Mouse (Mus musculus) cortical plate, adult 2 months (tissue): ENCODE measurements around the gene Asxl1.

Experiments
- CTCF ChIP-seq: fragments of 200-500 bp; IDR thresholded peaks from 2 replicates; pipeline ENCODE4 v1.5.1; 2011; ENCODE audit warnings: mild to moderate bottlenecking, control low read depth, low read length; ENCODE audit not compliant: insufficient read depth; ENCODE audit errors: extremely low read depth
- POLR2A ChIP-seq: fragments of 200-500 bp; IDR thresholded peaks from 2 replicates; pipeline ENCODE4 v1.6.1; 2011; ENCODE audit warnings: mild to moderate bottlenecking, low read length, control low read depth; ENCODE audit not compliant: insufficient read depth; ENCODE audit errors: extremely low read depth

DNA sequence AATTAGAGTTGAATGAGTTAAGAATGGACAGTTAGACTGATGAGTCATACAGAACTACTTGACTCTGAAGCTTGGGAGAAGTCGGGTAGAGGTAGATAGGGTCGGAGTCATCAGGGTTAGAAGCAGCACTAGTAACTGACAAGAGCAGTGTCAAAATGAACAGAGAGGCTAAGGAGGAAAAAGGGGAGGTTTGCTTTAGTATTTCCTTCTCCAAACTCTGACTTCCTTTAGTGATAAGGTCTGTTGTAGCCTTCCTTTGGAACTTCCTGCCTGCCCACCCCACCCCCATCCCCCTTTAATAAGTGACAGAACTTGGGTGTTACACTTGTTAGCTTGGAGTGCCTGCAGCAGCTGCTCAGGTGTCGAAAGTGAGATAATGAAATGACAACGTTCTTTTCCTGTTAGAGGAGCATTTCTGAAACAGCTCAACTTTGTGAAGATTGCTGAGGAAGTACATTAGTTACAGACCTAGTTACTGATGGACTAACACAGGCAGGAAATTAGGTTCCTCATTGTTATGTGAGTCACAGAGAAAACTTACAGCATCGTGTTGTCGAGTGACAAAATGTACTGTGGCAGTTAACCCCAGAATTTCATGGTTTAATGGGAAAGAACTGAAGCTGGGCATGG is 5.0 kb downstream of the Asxl1 start:
- TF ChIP-seq CTCF (no peak), POLR2A (no peak)
